Mouse (Mus musculus) left cerebral cortex, postnatal 10 days (tissue): ENCODE data around the gene Lin9. TPM values are rescaled to one million over a fixed set of nuclear protein-coding genes. Genes with fewer than 3 reads are reported as not detected.
"Not testable (repeated sequence)": the region's sequence is repeated elsewhere in the genome, so short reads cannot be mapped to it uniquely, and the experiment has no call there.

Experiments used
- DNase-seq, 2 experiments: peaks; one replicate each; pipeline ENCODE4 v3.0.0; 2021 to 2022; ENCODE audit warnings: low spot score in 2 of 2, mixed read lengths in 1 of 2; ENCODE audit errors: extremely low spot score in 1 of 2
- intact Hi-C: fragments of 180-260 bp; cut with DNase I; formaldehyde crosslinking; loops from one replicate; pipeline ENCODE4 v1.15.1; 2025
- total RNA-seq, 2 experiments: library from RNA; stranded (reverse); gene quantifications; 2 replicates each; pipeline ENCODE4 v1.2.3; 2021

Lin9 gene
- total RNA-seq = 1 to 10 TPM; 4.3 to 4.7 TPM

- intact Hi-C loops = no loop called here
- peak; percentile 79 to 94 for DNase-seq
These were observed at the start of gene Lin9 for GRCm38 (mm10) chr1:180641137-180641517. Lin9 (plus strand) TSS chr1:180641150.

GRCm38 (mm10) chr1:180600578-180600977 lies 40.4 kb upstream of the Lin9 start:
- intact Hi-C loops = no loop called here
- DNase-seq = no peak

- DNase-seq = no peak
- intact Hi-C loops = no loop called here
These were observed 39.1 kb upstream of the Lin9 start for GRCm38 (mm10) chr1:180601806-180602205.

GRCm38 (mm10) chr1:180604579-180604978 lies 36.4 kb upstream of the Lin9 start:
- DNase-seq = peak; percentile 70 to 73
- intact Hi-C loops = no loop called here

GRCm38 (mm10) chr1:180606106-180606505 lies 34.8 kb upstream of the Lin9 start:
- intact Hi-C loops = no loop called here
- DNase-seq = no peak

- intact Hi-C loops = no loop called here
- DNase-seq = no peak
These were observed 34.0 kb upstream of the Lin9 start for GRCm38 (mm10) chr1:180606796-180607577.

GRCm38 (mm10) chr1:180607578-180607879 lies 33.4 kb upstream of the Lin9 start:
- intact Hi-C loops = no loop called here
- DNase-seq = no peak

GRCm38 (mm10) chr1:180611842-180612241 lies 29.1 kb upstream of the Lin9 start:
- DNase-seq, intact Hi-C loops: not testable (repeated sequence)

- no peak for DNase-seq
- intact Hi-C loops = no loop called here
These were observed 24.2 kb upstream of the Lin9 start for GRCm38 (mm10) chr1:180616762-180617161.

- DNase-seq = no peak
- intact Hi-C loops = no loop called here
These were observed 18.6 kb upstream of the Lin9 start for GRCm38 (mm10) chr1:180622389-180622788.

- DNase-seq = no peak
- intact Hi-C loops = no loop called here
These were observed 17.0 kb upstream of the Lin9 start for GRCm38 (mm10) chr1:180623911-180624310.

GRCm38 (mm10) chr1:180626141-180626540 lies 14.8 kb upstream of the Lin9 start:
- intact Hi-C loops = no loop called here
- peak in 1 of 2 experiments; percentile 42 for DNase-seq

- intact Hi-C loops, DNase-seq: not testable (repeated sequence)
These were observed 3.2 kb upstream of the Lin9 start for GRCm38 (mm10) chr1:180637796-180638195.

- DNase-seq = no peak
- intact Hi-C loops = no loop called here
These were observed 1.2 kb upstream of the Lin9 start for GRCm38 (mm10) chr1:180639416-180640401.

- intact Hi-C loops = no loop called here
These were observed 285 bp upstream of the Lin9 start for GRCm38 (mm10) chr1:180640605-180641125.

GRCm38 (mm10) chr1:180641518-180642227 lies 723 bp downstream of the Lin9 start:
- peak in 1 of 2 experiments; percentile 51 for DNase-seq
- intact Hi-C loops = no loop called here

More at GRCm38 (mm10) chr1:180640605-180641125, 285 bp upstream of the Lin9 start:
- peak in 1 of 2 experiments; percentile 58 for DNase-seq

- intact Hi-C loops = no loop called here
- DNase-seq = no peak
These were observed 1.2 kb downstream of the Lin9 start for GRCm38 (mm10) chr1:180642228-180642564.

GRCm38 (mm10) chr1:180691284-180691683 lies 50.3 kb downstream of the Lin9 start:
- intact Hi-C loops = no loop called here
- DNase-seq = no peak
